Mouse (Mus musculus): ENCODE results near the gene H60b. TPM values are rescaled to one million over a fixed set of nuclear protein-coding genes. Genes with fewer than 3 reads are reported as not detected.
"Not testable (repeated sequence)": the region's sequence is repeated elsewhere in the genome, so short reads cannot be mapped to it uniquely, and the experiment has no call there.

The H60b gene
- total RNA-seq (2021): under 1 TPM; 0.21 to 0.43 TPM
- long read RNA-seq, experiment 1: 0 reads
- long read RNA-seq, experiment 2: 0 reads

DNA sequence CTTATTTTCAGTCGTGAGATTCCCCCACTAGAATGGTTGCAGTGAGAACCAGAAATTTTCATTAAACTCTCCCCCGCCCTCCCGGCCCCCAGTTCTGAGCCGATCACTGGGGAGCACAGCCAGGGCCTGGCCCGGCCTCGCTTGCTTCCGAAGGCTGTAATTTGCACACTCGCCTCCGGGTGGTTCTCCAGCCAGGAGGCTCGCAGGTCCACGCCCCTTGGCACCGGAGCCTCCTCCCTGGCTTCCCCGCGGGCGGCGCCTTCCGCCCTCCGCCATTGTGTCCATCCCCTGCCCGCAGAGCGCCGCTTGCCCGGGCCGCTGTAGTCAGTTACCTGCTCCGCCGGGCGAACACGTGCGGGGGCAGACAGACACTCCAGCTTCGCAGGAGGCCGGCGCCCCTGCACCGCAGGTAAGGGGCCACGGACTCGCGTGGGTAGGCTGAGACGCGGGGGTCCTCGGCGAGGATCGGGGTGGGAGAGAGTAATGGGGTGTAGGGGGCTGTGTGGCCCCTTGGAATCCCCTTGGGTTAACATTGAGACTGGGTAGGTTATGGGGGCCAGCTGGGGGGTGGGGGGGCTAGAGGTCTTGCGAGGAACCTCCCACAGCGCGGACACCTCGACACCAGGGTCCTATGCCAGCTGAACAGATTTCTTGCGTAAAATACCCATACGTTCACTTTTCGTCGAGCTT, at the start of gene H60b, which contains the start of gene Raet1e:
Gene H60b (plus strand): TSS at position 277 of the 690 bp plus-strand sequence.
Gene Raet1e (plus strand): TSS at position 260 of the 690 bp plus-strand sequence.
- peak; percentile 59 for DNase-seq

GRCm38 (mm10) chr10:22140665-22141280, 17.6 kb upstream of the H60b start:
- DNase-seq: peak; percentile 76

- peak; percentile 18 for DNase-seq
Observed at GRCm38 (mm10) chr10:22142194-22142593, 16.2 kb upstream of the H60b start.

DNA sequence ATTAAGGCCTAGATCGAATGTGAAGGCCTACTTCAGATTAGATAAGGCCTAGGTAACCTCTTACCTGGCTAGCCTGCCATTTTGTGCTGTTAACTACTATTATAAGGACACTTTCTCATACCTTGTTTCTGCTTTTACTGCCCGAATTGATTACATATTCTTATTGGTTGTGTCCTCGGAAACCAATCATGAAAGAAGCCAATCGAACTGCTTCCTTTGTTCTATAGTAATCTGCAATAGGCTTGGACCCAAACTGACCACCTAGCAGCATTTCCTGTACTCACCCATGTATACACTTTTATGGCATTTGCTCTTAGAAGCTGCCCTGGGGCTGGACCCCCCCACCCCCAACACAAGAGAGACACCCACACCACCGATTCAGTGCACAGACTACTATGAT, 15.5 kb upstream of the H60b start:
- no peak for DNase-seq

DNA sequence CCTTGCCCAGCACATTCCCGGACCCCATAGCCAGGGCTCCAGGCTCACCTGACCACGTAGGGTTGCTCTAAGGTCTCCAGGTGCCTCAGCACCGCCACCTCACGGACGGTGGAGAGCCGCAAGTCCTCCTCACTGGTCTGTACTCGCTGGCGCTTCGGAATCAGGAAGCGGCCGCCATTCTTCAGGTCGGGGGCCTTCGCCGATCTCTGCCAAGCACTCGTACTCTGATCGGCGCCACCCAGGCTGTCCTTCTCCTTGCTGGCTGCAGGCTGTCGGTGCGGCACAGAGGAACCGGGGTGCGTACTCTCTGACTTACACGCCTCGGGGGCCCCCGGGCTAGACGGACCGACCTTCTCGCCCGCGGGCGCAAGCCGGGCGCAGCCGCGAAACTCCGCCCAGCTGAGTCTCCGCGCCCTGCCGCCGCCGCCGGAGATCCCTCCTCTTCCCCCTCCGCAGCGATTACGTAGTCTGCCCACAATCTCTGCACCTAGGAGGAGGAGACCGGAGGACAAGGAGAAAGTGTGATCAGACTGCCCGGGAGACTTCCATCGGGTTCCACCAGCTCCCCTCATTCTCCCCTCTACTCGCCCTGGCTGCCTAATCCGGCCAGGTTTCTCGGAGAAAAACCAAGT, 9.8 kb upstream of the H60b start:
- DNase-seq: peak; percentile 64

DNA sequence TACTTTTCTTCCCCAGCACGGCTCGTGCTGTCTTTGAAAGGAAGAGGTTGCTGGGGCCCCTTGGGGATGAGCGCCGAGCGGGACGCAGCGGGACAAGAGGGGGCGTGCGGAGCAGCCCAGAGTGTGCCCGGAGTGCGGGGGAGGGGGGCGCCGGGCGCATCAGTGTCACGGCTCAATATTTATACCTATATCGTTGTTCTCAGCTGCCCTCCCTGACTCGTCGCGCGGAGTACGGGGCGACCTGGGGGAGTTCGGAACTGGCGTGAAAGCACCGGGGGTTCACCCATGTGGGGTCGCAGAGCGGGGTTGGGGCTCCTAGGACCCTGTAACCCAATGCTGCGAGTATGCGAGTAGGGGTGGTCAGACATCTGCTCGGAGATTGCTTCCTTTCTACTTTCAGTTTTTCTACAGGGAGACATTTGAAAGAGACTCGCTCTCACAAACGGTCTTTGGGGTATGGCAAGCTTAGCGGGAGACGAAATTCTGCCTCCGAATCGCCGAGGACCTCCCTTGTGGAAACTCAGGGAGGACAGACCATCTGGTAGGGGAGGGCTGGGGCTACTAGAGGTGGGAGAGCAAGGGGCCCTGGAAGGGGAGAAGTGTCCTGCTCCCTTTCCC, 9.2 kb upstream of the H60b start, which contains the start of gene E030030I06Rik:
Gene E030030I06Rik (minus strand): TSS at position 198 of the 618 bp plus-strand sequence.
- DNase-seq: peak; percentile 21

DNA sequence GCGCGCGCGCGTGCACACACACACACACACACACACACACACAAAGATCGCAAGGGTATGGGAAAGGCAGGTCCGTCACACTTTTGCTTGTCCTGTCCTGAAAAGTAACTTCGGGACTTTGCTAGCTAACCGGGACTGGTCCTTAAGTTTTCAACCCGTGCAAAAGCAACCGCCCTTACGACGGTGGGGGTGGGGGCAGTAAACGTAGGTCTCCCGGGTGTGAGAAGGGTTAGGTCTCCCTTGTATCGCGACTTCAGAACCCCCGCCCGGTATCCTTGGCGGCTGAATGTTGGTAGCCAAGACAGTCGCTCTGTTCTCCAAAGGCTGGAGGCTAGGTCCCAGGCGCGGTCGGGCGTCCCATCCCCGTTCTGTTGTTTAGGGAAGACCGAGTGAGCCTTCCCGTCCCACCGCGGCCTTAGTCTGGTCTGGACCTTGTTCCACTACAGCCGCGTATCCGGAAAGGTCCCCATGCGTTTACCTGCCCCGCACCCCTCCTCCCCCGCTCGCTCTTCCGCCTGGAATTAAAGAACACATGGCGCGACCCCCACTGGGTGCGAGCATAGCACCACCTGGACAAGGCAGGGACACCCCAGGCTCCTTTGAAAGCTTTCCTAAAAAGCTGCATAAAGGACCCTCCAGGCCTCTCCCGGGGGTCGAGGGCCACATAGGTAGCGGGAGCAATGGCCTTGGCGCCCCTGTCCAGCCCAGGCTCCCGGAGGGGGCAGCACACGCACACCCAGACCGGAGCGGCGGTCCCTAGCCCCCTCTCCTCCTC, 8.5 kb upstream of the H60b start:
- peak; percentile 23 for DNase-seq

DNA sequence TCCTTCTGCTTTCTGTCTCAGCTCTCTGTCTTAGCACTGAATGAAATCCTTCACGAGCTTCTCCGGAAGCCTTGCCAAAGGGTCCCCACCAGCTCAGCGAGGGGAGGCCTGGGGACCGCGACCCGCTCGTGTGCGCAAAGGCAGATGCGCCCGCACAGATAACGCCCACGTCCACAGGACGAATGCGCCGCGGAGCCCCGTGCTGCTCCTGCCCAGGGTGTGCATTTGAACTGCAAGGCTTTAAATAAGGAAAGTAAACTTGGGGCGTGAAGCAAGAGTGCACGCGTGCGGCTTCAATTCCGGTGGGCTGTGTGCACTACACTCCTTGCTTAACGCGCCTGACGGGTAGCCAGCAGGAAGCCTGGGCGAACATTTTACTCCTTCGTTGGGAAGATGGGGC, 7.8 kb upstream of the H60b start:
- peak; percentile 12 for DNase-seq

GRCm38 (mm10) chr10:22151056-22151862, 7.1 kb upstream of the H60b start:
- DNase-seq: peak; percentile 17

- not testable (repeated sequence) for DNase-seq
Observed at GRCm38 (mm10) chr10:22151863-22152640, 6.3 kb upstream of the H60b start.

DNA sequence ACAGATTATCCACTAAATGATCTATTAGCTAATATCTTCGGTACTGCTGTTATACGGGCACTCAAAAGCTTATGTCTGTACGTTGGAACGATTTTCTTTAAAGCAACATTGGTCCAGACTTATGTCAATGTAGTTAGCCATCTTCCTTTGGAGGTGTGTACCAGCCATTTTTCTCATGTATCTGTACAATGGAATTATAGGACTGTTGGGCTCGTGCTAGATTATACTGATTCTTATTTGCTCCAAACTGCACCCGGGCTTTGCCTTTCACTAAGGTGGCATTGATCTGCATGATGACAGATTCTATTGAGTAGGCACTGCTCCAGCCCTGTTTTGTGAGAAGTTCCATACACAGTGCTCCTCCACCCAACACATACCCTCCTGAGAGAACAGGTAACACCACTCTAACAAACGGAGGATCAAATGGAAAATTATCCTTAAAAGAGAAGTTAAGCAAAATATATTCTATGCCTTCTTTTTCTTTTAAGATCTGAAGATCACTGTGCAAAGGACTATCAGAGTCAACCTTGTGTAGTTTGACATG, 5.2 kb upstream of the H60b start:
- DNase-seq: not testable (repeated sequence)

DNA sequence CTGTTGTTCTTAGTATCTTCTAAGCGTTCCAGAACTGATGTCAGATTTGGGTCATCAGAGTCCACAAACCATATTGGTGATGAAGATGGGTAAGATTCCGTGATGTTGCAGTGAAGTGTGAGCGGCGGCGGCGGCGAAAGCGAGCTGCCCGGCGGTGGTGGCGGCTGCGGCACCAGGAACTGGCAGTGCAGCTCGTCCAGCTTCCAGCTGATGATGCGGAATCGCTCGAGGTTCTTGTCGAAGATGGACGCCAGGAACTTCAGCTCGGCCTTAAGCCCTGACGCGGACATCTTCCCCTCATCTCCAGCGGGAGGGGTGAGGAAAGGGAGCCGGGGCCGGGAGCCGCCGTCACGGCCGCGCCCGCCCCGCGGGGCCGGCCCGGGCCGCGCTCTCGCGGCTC, 4.3 kb upstream of the H60b start:
- DNase-seq: peak; percentile 18

GRCm38 (mm10) chr10:22154871-22155799, 3.3 kb upstream of the H60b start:
- DNase-seq: no peak

DNA sequence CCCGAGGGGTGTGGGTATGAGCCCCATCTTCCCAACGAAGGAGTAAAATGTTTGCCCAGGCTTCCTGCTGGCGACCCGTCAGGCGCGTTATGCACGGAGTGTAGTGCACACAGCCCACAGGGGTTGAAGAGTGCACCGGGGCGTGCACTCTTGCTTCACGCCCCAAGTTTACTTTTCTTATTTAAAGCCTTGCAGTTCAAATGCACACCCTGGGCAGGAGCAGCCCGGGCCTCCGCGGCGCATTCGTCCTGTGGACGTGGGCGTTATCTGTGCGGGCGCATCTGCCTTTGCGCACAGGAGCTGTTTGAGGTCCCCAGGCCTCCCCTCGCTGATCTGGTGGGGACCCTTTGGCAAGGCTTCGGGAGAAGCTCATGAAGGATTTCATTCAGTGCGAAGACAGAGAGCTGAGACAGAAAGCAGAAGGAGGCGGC, 760 bp downstream of the H60b start:
- DNase-seq: no peak

GRCm38 (mm10) chr10:22159581-22160140, 1.3 kb downstream of the H60b start:
- no peak for DNase-seq

- not testable (repeated sequence) for DNase-seq
Observed at GRCm38 (mm10) chr10:22163279-22163678, 4.9 kb downstream of the H60b start.

GRCm38 (mm10) chr10:22163705-22164583, 5.6 kb downstream of the H60b start:
- DNase-seq: peak; percentile 74
